Mouse (Mus musculus) myocyte (in vitro differentiated cells): ENCODE results near the gene Fcmr. TPM values are rescaled to one million over a fixed set of nuclear protein-coding genes. Genes with fewer than 3 reads are reported as not detected.

Experiments
- H3K27me3 ChIP-seq: one replicate; pipeline ENCODE4 v1.6.1; 2011; ENCODE audit not compliant: control insufficient read depth, insufficient read depth, insufficient read length
- H3K36me3 ChIP-seq: one replicate; pipeline ENCODE4 v1.6.1; 2011; ENCODE audit not compliant: control insufficient read depth, insufficient read depth
- H3K4me2 ChIP-seq: one replicate; pipeline ENCODE4 v1.6.1; 2011; ENCODE audit warnings: low read depth, control low read depth
- H3K4me3 ChIP-seq: one replicate; pipeline ENCODE4 v1.5.1; 2011; ENCODE audit warnings: mild to moderate bottlenecking, control low read depth, moderate library complexity
- H3K79me2 ChIP-seq: one replicate; pipeline ENCODE4 v1.6.1; 2011; ENCODE audit not compliant: control insufficient read depth, insufficient read depth
- H3ac ChIP-seq: one replicate; pipeline ENCODE4 v1.6.1; 2011; ENCODE audit not compliant: control insufficient read depth, insufficient read length
- CEBPB ChIP-seq: IDR thresholded peaks from 2 replicates; pipeline ENCODE4 v1.6.1; 2011; ENCODE audit warnings: mild to moderate bottlenecking, moderate library complexity; ENCODE audit not compliant: poor library complexity, insufficient read depth, severe bottlenecking
- E2F4 ChIP-seq: IDR thresholded peaks from one replicate; pipeline ENCODE4 v1.6.1; 2011; ENCODE audit warnings: mild to moderate bottlenecking, control low read depth, moderate library complexity; ENCODE audit not compliant: insufficient read depth
- MAX ChIP-seq: IDR thresholded peaks from one replicate; pipeline ENCODE4 v1.6.1; 2011; ENCODE audit warnings: low read depth, mild to moderate bottlenecking, control low read depth
- MYOD1 ChIP-seq, 3 experiments: IDR thresholded peaks; one replicate each; pipeline ENCODE4 v1.6.1; 2011; ENCODE audit warnings: control low read depth in 2 of 3, low read depth in 2 of 3, mild to moderate bottlenecking in 2 of 3, moderate library complexity in 1 of 3; ENCODE audit not compliant: insufficient read length in 2 of 3, control insufficient read depth in 1 of 3
- MYOG ChIP-seq, 3 experiments: IDR thresholded peaks; one replicate each; pipeline ENCODE4 v1.6.1; 2011; ENCODE audit warnings: control low read depth in 2 of 3, low read depth in 2 of 3, mild to moderate bottlenecking in 2 of 3; ENCODE audit not compliant: insufficient read length in 2 of 3, control insufficient read depth in 1 of 3, insufficient read depth in 1 of 3
- POLR2A ChIP-seq: IDR thresholded peaks from one replicate; pipeline ENCODE4 v1.6.1; 2011; ENCODE audit warnings: low read depth, mild to moderate bottlenecking, control low read depth, moderate library complexity; ENCODE audit not compliant: insufficient read length
- POLR2AphosphoS2 ChIP-seq: IDR thresholded peaks from one replicate; pipeline ENCODE4 v1.6.1; 2011; ENCODE audit warnings: low read depth, control low read depth; ENCODE audit not compliant: insufficient read length
- REST ChIP-seq: IDR thresholded peaks from one replicate; pipeline ENCODE4 v1.6.1; 2011; ENCODE audit warnings: mild to moderate bottlenecking, control low read depth, moderate library complexity; ENCODE audit not compliant: insufficient read depth, insufficient read length
- SRF ChIP-seq: IDR thresholded peaks from one replicate; pipeline ENCODE4 v1.6.1; 2011; ENCODE audit warnings: low read depth; ENCODE audit not compliant: control insufficient read depth, insufficient read length
- TCF12 ChIP-seq: IDR thresholded peaks from one replicate; pipeline ENCODE4 v1.6.1; 2011; ENCODE audit warnings: mild to moderate bottlenecking, control low read depth; ENCODE audit not compliant: poor library complexity, insufficient read depth, severe bottlenecking
- TCF3 ChIP-seq: IDR thresholded peaks from one replicate; pipeline ENCODE4 v1.6.1; 2011; ENCODE audit warnings: low read depth, control low read depth; ENCODE audit not compliant: insufficient read length
- USF1 ChIP-seq: IDR thresholded peaks from one replicate; pipeline ENCODE4 v1.6.1; 2011; ENCODE audit warnings: low read depth, mild to moderate bottlenecking, control low read depth, moderate library complexity
- polyA plus RNA-seq: library from polyadenylated mRNA; unstranded; fragments of >200 nt; fragmentation: generic; extraction: Trizol; gene quantifications from one replicate; pipeline ENCODE4 v1.2.1, GENCODE M21; 2012; ENCODE audit warnings: missing spikeins

The Fcmr gene
- not detected for polyA plus RNA-seq

GRCm38 (mm10) chr1:130865541-130866221, at the start of gene Fcmr:
Gene Fcmr, plus strand, starts transcription at chr1:130865669.
- no peak within 1 kb of the TSS for H3ac ChIP-seq
- no peak within 1 kb of the TSS for H3K4me3 ChIP-seq
- TF ChIP-seq MYOD1 (IDR thresholded peaks at IDR 0.05; ENCODE audit: control insufficient read depth in 1 of 3, insufficient read length in 2 of 3, low read depth in 2 of 3) = no peak
- TF ChIP-seq POLR2AphosphoS2 = no peak
- no peak for TF ChIP-seq SRF
- TF ChIP-seq E2F4 = no peak
- no peak for TF ChIP-seq CEBPB
- no peak for TF ChIP-seq POLR2A
- no peak for TF ChIP-seq REST
- no peak for TF ChIP-seq MYOG (IDR thresholded peaks at IDR 0.05; ENCODE audit: control insufficient read depth in 1 of 3, insufficient read depth in 1 of 3, insufficient read length in 2 of 3, low read depth in 2 of 3)
- no peak for TF ChIP-seq USF1
- no peak for TF ChIP-seq TCF12
- TF ChIP-seq TCF3 = no peak
- TF ChIP-seq MAX = no peak
- no peaks in the 10 kb centered on the region for H3K79me2 ChIP-seq
- H3K36me3 ChIP-seq = no peaks in the 10 kb centered on the region
- no peaks in the 10 kb centered on the region for H3K27me3 ChIP-seq
- no peak within 1 kb of the TSS for H3K4me2 ChIP-seq

GRCm38 (mm10) chr1:130819737-130820136, 45.7 kb upstream of the Fcmr start:
- no peak overlapping the region for H3K4me2 ChIP-seq
- no peaks in the 10 kb centered on the region for H3K79me2 ChIP-seq
- peaks cover 10% of the 10 kb centered on the region for H3K27me3 ChIP-seq
- TF ChIP-seq TCF12 (no peak), MYOD1 (IDR thresholded peaks at IDR 0.05; ENCODE audit: control insufficient read depth in 1 of 3, insufficient read length in 2 of 3, low read depth in 2 of 3) (no peak), MYOG (IDR thresholded peaks at IDR 0.05; ENCODE audit: control insufficient read depth in 1 of 3, insufficient read depth in 1 of 3, insufficient read length in 2 of 3, low read depth in 2 of 3) (no peak), REST (no peak), MAX (no peak)
- H3K4me3 ChIP-seq = no peak overlapping the region
- no peaks in the 10 kb centered on the region for H3K36me3 ChIP-seq
- no peak overlapping the region for H3ac ChIP-seq

GRCm38 (mm10) chr1:130820316-130821148, 44.9 kb upstream of the Fcmr start:
- H3K36me3 ChIP-seq = no peaks in the 10 kb centered on the region
- TF ChIP-seq REST = no peak
- TF ChIP-seq MYOD1 (IDR thresholded peaks at IDR 0.05; ENCODE audit: control insufficient read depth in 1 of 3, insufficient read length in 2 of 3, low read depth in 2 of 3) = no peak
- no peak for TF ChIP-seq POLR2A
- no peak for TF ChIP-seq MAX
- no peak for TF ChIP-seq POLR2AphosphoS2
- no peak for TF ChIP-seq MYOG (IDR thresholded peaks at IDR 0.05; ENCODE audit: control insufficient read depth in 1 of 3, insufficient read depth in 1 of 3, insufficient read length in 2 of 3, low read depth in 2 of 3)
- TF ChIP-seq SRF = no peak
- no peak for TF ChIP-seq USF1
- no peak for TF ChIP-seq TCF3
- TF ChIP-seq TCF12 = no peak
- no peak for TF ChIP-seq CEBPB
- TF ChIP-seq E2F4 = no peak
- no peaks in the 10 kb centered on the region for H3K79me2 ChIP-seq
- H3K27me3 ChIP-seq = peaks cover 10% of the 10 kb centered on the region
- no peak overlapping the region for H3K4me2 ChIP-seq
- H3ac ChIP-seq = no peak overlapping the region
- no peak overlapping the region for H3K4me3 ChIP-seq

GRCm38 (mm10) chr1:130821149-130821471, 44.4 kb upstream of the Fcmr start:
- peaks cover 10% of the 10 kb centered on the region for H3K27me3 ChIP-seq
- no peaks in the 10 kb centered on the region for H3K36me3 ChIP-seq
- no peaks in the 10 kb centered on the region for H3K79me2 ChIP-seq
- no peak for TF ChIP-seq USF1
- no peak for TF ChIP-seq POLR2AphosphoS2
- TF ChIP-seq MAX = no peak
- no peak for TF ChIP-seq E2F4
- TF ChIP-seq POLR2A = no peak
- no peak overlapping the region for H3K4me2 ChIP-seq
- H3ac ChIP-seq = no peak overlapping the region
- no peak overlapping the region for H3K4me3 ChIP-seq
